ENCODE assay signal across 8 mouse cellular contexts in genomic region chr12:4475251-4475993, GRCm38 (mm10). TPM values are rescaled to one million over a fixed set of nuclear protein-coding genes. Genes with fewer than 3 reads are reported as not detected.
DNase-seq lines count a peak whose midpoint lies in the region; ATAC-seq and TF ChIP-seq lines count a peak whose summit lies in the region.

No protein-coding gene starts in this region.

- peak overlapping the region; percentile 90 for H3K4me3 ChIP-seq in heart, adult 2 months
- peak overlapping the region; percentile 90 for H3K4me3 ChIP-seq in E14TG2a.4 (replicated peaks; ENCODE audit: low read length)
- peak overlapping the region; percentile 76 for H3K4me3 ChIP-seq in forebrain, embryonic 13.5 days
- peak overlapping the region; percentile 83 to 93 for H3K4me3 ChIP-seq in liver, embryonic 14.5 days (ENCODE audit: insufficient read depth in 1 of 2, low read depth in 2 of 2, low read length in 2 of 2)

- peaks cover 9% of the 10 kb centered on the region; the same call in 1 of the 2 replicates for H3K36me3 ChIP-seq in heart, adult 2 months (ENCODE audit: control insufficient read depth, insufficient read depth, low read length)
- H3K36me3 ChIP-seq in E14TG2a.4 (ENCODE audit: insufficient read depth, low read length): no peaks in the 10 kb centered on the region
- no peaks in the 10 kb centered on the region for H3K36me3 ChIP-seq in forebrain, embryonic 13.5 days (ENCODE audit: poor library complexity, severe bottlenecking)
- no peaks in the 10 kb centered on the region for H3K36me3 ChIP-seq in liver, embryonic 14.5 days (replicated peaks; ENCODE audit: control insufficient read depth, insufficient read depth, low read depth)

- peak overlapping the region; percentile 86 for H3K9ac ChIP-seq in heart, adult 2 months (ENCODE audit: low read depth, low read length)
- peak overlapping the region; percentile 95 for H3K9ac ChIP-seq in forebrain, embryonic 13.5 days
- H3K9ac ChIP-seq in liver, embryonic 14.5 days (replicated peaks): no peak overlapping the region

- TF ChIP-seq POLR2A in heart, adult 2 months (IDR thresholded peaks at IDR 0.05; ENCODE audit: insufficient read depth, low read depth, low read length): no peak

- no peak for TF ChIP-seq EP300 in heart, adult 2 months (IDR thresholded peaks at IDR 0.05; ENCODE audit: insufficient read depth, low read depth, low read length)
- TF ChIP-seq EP300 in liver, embryonic 14.5 days (IDR thresholded peaks at IDR 0.05; ENCODE audit: low read depth): no peak

- DNase-seq in heart, adult 2 months: no peak
- no peak for DNase-seq in heart, postnatal 36 days
- no peak for DNase-seq in liver, embryonic 14.5 days (ENCODE audit: low read depth in 3 of 3, low spot score in 3 of 3)
- DNase-seq in right cerebral cortex, postnatal 36 days (ENCODE audit: low spot score in 2 of 2): no peak
- no peak for DNase-seq in right cerebral cortex, adult 2 months (ENCODE audit: low spot score in 2 of 2)

- no peak for TF ChIP-seq CTCF in heart, adult 2 months (IDR thresholded peaks at IDR 0.05)
- no peak for TF ChIP-seq CTCF in E14TG2a.4 (conservative IDR thresholded peaks at IDR 0.05; ENCODE audit: low read length)
- no peak for TF ChIP-seq CTCF in liver, embryonic 14.5 days (IDR thresholded peaks at IDR 0.05; ENCODE audit: low read depth)

- H3K4me1 ChIP-seq in heart, adult 2 months (ENCODE audit: control insufficient read depth, insufficient read depth, low read length): peaks cover 2% of the 10 kb centered on the region; the same call in 1 of the 2 replicates
- peaks cover 13% of the 10 kb centered on the region for H3K4me1 ChIP-seq in E14TG2a.4 (replicated peaks; ENCODE audit: low read depth, low read length)
- H3K4me1 ChIP-seq in forebrain, embryonic 13.5 days: peaks cover 40% of the 10 kb centered on the region
- peaks cover 0 to 5% of the 10 kb centered on the region in 2 experiments; a peak in 2 of 4 replicates for H3K4me1 ChIP-seq in liver, embryonic 14.5 days (replicated peaks; ENCODE audit: control insufficient read depth in 2 of 2, insufficient read depth in 2 of 2, low read length in 1 of 2)

- no peaks in the 10 kb centered on the region for H3K27me3 ChIP-seq in heart, adult 2 months (ENCODE audit: control insufficient read depth, insufficient read depth, low read length)
- peaks cover 51% of the 10 kb centered on the region for H3K27me3 ChIP-seq in E14TG2a.4 (ENCODE audit: insufficient read depth, low read length)
- H3K27me3 ChIP-seq in forebrain, embryonic 13.5 days: 0 out of 2 replicates have a peak, but pooled peaks cover 2% of the 10 kb centered on the region
- peaks cover 57% of the 10 kb centered on the region for H3K27me3 ChIP-seq in liver, embryonic 14.5 days (ENCODE audit: control insufficient read depth, insufficient read depth, low read length)

- ATAC-seq in forebrain, embryonic 13.5 days: no peak
- ATAC-seq in liver, embryonic 14.5 days (ENCODE audit: insufficient read depth): no peak
- no peak for ATAC-seq in monocyte, adult 5-6 weeks (replicated peaks; ENCODE audit: insufficient number of reproducible peaks, low FRiP score, low TSS enrichment, poor library complexity, severe bottlenecking)

- H3K79me2 ChIP-seq in heart, adult 2 months (replicated peaks; ENCODE audit: control insufficient read depth, insufficient read depth, low read length): no peaks in the 10 kb centered on the region; the same call in 1 of the 2 replicates

- peak overlapping the region; percentile 76 for H3K27ac ChIP-seq in heart, adult 2 months
- H3K27ac ChIP-seq in forebrain, embryonic 13.5 days: peak overlapping the region; percentile 97; the same call in 1 of the 2 replicates
- no peak overlapping the region for H3K27ac ChIP-seq in liver, embryonic 14.5 days

- intact Hi-C loops in heart, adult 2 months (cut with DNase I): loop anchor here (5.0 kb wide), 3 partner anchors 117 to 243 kb away; partner anchors contain the start of genes Cenpo, Gm3625, Itsn2 and Ptrhd1
- intact Hi-C loops in heart, postnatal 36 days (cut with DNase I): loop anchor here (5.0 to 10.0 kb wide), 3 partner anchors 72 to 243 kb away; partner anchors contain the start of genes Cenpo and Ptrhd1

- H3K9me3 ChIP-seq in E14TG2a.4 (ENCODE audit: low read length): no peaks in the 10 kb centered on the region
- no peaks in the 10 kb centered on the region for H3K9me3 ChIP-seq in forebrain, embryonic 13.5 days (replicated peaks)
- H3K9me3 ChIP-seq in liver, embryonic 14.5 days (ENCODE audit: control insufficient read depth, low read length): no peaks in the 10 kb centered on the region

- WGBS in heart, adult 2 months: 34% methylated on average over 18 of the region's 18 CpGs
- WGBS in forebrain, embryonic 13.5 days: 8% methylated on average over 18 of the region's 18 CpGs
- WGBS in liver, embryonic 14.5 days (ENCODE audit: insufficient replicate concordance): 13% methylated on average over 18 of the region's 18 CpGs

- H3K4me2 ChIP-seq in forebrain, embryonic 13.5 days: peak overlapping the region; percentile 91
- peak overlapping the region; percentile 98 for H3K4me2 ChIP-seq in liver, embryonic 14.5 days (ENCODE audit: low read depth)

RNA-seq across cellular contexts. Expression of gene Ncoa1, which starts 1.6 kb away (rescaled TPM):
- 10 to 100 TPM; 30.2 to 32.6 TPM for total RNA-seq in heart, adult 2 months (2021)
- 16.4 and 25.0 TPM in 2 replicates for polyA plus RNA-seq in heart, adult 2 months (2012; rRNA removed)
- total RNA-seq in heart, postnatal 36 days (2021): 10 to 100 TPM; 27.3 to 29.0 TPM
- polyA plus RNA-seq in forebrain, embryonic 13.5 days (2015; fragmentation: Nextera tagmentation; extraction: Ambion mirVana): 12.7 and 13.6 TPM in 2 replicates
- 1.7 and 2.0 TPM in 2 replicates for polyA plus RNA-seq in liver, embryonic 14.5 days (2012; rRNA removed)
- polyA plus RNA-seq in liver, embryonic 14.5 days (2014; fragmentation: Nextera tagmentation; extraction: Ambion mirVana): 1.1 and 1.7 TPM in 2 replicates
- total RNA-seq in monocyte, adult 5-6 weeks (2017): 36.9 to 81.2 TPM (median 70.4 TPM) in 3 replicates
